Mouse (Mus musculus) layer of hippocampus, postnatal 14 days (tissue): ENCODE measurements around the gene B9d2. TPM values are rescaled to one million over a fixed set of nuclear protein-coding genes. Genes with fewer than 3 reads are reported as not detected.
A peak's percentile ranks its signal among the peaks of the same experiment; 100 is the strongest.

Experiments used
- DNase-seq, 2 experiments: peaks; one replicate each; pipeline ENCODE4 v3.0.0; 2021 to 2022; ENCODE audit warnings: low spot score in 2 of 2, mixed read lengths in 1 of 2
- long read RNA-seq, 2 experiments: library from polyadenylated mRNA; stranded (forward); transcript quantifications; one replicate each; pipeline ENCODE4 v2.0.0; 2021
- total RNA-seq, 2 experiments: library from RNA; stranded (reverse); gene quantifications; 2 replicates each; pipeline ENCODE4 v1.2.3; 2021

The B9d2 gene
- 10 to 100 TPM; 21.9 to 25.3 TPM for total RNA-seq
- long read RNA-seq, experiment 1, transcript B9d2-203 (4 exons, 995 nt): major isoform, 14 of 14 reads
- long read RNA-seq, experiment 1, partial matches to known transcripts: 0 of 14 reads
- long read RNA-seq, experiment 1, other reads (novel, unspliced or antisense): 0 of 14 reads
- long read RNA-seq, experiment 2, transcript B9d2-203 (4 exons, 995 nt): major isoform, 23 of 27 reads
- long read RNA-seq, experiment 2, partial matches to known transcripts: 2 of 27 reads
- long read RNA-seq, experiment 2, other reads (novel, unspliced or antisense): 2 of 27 reads

DNA sequence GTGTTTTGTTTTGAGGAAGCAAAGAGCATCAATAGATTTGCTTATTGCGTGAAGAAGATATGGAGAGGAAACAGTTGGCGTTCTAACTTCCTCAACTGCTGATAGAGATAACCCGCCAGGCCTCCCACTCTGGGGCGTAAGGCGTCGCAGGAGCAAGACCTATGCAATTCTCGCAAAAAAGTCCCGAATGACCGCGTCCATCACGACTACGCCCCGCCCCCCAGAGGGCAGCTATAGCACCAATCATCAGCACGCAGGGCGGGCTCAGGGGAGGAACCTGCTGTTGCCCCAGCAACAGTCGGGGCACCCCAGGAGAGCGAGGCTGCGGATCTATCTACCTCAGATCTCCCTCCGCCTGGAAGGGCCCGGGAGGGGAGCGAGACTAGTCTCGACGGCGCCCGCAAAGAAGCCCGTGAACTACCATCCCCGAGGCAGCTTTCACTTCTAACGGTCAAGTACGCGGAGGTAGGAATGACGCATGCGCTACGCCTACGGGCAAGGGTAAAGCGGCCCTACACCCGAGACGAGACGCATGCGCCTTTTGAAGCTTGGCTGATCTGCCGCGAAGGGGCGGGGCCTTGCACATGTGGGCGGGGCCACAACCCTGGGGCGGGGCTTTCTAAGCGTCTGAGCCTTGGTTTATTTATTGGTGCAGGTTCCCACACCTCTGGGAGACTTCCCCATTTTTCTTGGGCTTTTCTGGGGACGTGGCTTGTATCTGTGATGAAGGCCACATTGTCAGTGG lies at the start of gene B9d2:
Gene B9d2 (plus strand): TSS at position 267 of the 745 bp plus-strand sequence.
- peak; percentile 95 to 99 for DNase-seq

DNA sequence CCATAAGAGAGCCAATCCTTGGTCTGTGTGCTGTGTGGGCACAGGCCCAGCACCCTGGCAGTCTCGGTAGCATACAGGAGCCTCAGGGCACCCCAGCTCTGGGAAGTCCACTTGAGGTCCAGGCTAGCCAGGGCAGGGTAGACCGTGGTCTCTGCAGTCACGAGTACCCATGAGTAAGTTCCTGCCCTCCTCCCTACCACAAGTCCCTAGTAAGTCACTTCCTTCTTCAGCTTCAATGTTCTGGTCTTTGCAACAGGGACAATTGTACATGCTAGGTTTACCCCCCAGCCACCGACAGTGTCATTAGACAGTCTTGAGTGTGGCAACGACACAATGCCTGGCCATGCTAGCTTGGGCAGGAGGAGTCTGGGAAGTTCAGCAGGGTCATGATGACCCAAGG lies 47.9 kb upstream of the B9d2 start:
- no peak for DNase-seq

DNA sequence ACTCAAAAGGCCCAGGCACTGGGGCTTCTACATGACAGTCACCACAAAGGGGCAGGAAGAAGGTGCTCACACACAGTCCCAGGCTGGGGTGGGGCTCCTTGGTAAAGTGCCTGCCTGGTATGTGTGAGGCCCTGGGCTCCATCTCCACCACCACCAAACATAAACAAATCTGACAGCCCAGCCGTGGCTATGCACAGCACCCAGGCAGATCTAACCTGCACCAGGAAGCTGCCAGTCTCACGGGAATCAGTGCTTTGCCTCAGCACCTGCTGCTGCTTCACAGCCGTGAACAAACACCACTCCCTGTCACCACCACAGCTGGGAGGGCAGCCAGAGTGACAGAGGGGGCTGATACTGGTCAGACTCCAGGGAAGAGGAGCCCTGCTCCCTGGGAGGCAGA lies 44.2 kb upstream of the B9d2 start:
- no peak for DNase-seq

DNA sequence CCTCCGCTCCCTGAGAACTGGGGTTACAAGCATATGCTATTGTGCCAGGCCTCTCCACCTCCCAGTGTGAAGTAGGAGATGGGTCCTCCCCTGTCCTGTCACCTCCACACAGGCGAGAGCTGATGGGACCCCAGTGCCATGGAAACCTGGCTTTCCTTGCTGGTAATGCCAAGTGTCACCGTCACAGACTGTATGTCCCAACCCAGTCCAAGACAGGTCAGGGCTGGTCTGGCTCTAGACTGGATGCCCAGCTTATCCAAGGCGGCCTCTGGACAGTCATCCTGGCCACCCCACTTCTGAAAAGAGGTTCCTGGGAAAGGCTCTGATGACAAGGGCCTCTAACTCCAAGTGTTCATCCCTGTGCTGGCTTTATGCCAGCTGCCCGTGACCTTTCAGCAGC lies 43.5 kb upstream of the B9d2 start:
- DNase-seq: no peak

DNA sequence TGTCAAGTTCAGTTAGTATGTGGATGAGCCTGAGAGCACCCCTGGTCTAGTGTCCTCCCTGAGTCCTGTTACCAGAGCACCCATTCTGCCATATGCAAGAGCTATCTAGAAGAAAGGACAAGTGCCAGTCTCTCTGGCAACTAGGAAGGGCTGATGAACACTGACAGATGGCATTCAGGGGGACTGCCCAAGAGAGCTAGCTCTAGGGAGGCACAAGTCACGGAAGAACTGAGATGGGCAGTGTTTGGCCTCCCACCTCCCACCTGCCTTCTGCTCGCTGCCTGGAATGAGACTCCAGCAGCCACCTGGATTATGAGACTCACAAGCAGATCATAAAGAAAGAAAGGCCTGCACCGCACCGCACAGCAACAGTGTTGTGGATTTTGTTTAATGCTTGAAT lies 40.8 kb upstream of the B9d2 start:
- no peak for DNase-seq

DNA sequence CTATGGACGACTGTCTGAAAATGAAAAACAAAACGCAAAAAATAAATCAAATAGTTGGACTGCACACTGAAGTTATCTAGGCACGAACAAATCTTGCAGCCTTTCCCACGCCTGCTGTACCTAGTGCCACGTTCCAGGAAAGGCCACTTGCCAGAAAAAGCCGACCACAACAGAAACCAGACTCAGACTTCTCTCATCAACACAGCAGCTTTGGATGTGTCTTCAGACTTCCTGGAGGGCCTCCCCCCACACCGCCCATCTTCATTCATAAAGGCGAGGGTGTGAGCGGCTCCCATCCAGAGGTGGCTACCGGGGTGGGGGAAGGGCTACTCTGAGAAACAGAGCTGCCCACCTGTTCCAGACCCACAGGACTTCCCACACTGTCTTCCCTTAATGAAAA lies 36.4 kb upstream of the B9d2 start:
- no peak for DNase-seq

DNA sequence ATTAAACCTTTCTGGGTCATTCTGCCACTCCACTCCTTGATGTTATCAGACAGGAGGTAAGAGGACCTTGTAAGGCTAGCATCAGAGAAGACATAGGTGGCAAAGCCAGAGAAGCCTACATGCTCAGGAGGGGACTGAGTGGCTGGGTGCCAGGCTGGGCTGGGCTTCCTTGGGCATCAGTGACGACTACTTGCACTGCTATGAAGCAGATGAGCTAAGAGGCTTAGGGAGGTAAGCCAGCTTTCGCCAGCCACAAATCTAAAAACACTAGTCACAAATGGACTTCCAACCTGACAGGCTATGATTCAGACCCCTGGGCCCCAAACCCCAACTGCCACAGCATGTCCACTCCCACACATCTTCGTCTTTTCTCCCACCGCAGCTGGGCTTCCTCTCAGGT lies 35.9 kb upstream of the B9d2 start:
- DNase-seq: no peak

DNA sequence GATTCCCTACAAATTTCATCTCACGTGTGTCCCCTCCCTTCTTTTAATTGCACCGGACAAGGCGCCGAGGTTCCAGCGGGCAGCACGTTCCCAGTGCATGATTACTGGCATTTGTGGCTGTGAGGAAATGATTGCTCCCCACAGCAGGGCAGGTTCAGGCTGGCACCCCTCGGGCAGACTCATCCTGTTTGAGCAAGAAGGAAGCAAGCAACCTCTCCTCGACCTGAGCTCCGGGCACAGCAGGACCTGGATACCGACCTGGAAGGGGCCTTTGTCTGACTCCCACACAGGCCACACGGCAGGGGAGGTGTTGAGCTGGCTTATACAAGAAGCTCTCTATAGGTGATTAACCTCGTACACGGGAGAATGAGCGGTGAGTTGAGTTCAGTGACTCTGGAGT lies 35.5 kb upstream of the B9d2 start:
- DNase-seq: no peak

DNA sequence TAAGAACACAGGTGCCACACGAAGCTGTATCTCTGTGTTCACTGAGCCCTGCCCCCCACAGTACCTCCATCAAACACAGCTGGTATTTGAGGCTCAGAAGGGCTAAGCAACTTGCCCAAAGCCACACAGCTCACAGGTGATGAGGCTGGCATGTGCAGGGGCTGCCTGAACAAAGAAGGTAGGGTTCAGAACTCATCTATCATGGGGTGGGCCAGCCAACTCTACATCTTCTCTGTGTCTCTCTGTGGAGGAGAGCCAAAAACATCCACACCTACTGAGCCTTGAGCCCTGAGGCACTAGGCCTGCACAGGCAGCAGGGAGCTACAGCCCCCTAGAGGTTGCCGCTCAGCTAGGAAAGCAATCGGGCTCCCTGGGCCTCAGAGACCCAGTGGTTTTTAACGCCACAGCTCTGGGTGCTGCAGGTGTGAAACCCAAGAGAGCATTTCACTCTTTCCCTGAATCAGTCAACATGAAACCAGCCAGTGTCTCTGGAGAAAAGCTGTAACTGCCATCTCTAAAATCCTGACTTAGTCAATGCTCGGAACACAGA lies 32.9 kb upstream of the B9d2 start:
- DNase-seq: no peak

DNA sequence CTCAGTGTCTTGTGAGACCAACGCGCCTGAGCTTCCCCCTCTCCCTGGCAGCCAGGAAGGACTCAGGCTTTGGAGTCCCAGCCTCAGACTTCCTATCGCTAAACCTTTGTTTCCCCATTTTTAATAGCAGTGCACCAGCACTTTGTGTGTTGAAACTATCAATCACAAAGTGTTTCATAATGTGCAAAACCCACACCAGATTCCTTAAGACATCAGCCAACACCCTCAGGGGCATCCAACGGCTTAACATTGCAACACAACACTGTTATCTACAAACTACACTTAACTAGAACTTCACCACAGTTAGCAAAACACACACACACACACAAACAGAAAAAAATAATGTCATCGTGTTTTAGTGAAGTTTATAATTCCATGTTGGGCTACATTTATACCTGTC lies 30.7 kb upstream of the B9d2 start:
- no peak for DNase-seq

DNA sequence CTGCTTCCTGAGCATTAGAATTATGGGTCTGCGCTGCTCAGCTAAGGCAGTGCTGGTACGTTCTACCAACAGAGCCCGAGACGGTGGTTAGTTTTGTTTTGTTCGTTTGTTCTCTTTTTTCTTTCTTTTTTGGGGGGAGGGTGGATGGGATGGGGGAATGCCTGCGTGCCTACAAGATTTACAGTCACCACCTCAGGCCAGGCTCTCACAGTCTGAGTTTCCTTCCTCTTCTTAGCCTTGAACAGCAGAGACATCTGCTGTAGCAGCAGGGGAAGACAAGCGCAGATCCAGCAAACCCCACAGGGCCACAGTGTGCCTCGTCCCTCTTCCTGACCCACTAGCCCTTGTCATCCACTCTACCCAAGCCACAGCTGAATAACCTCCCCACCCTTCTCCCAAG lies 29.3 kb upstream of the B9d2 start:
- DNase-seq: no peak

DNA sequence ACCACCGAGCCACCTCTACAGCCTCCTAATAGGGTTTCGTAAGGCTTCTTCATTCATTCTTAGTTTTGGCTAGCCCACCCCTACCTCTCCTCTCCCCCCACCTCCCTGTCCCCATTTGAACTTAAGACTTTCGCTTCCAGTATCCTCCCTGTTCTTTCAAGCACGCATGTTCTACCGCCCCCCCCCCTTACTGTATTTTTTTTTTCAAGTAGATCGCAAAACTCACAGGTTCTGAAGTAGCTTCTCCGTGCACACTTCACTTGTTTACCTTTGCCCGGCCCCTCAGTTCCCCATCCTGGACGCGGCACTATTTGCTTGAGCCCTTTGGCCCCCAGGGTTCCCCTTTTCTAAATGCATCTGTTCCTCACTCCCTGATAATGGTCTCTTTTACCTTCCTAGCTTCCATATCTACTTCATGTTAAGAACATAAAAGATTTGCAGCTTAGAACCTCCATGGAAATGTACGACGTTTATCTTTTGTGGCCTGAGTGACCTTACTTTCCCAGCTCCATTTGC lies 28.3 kb upstream of the B9d2 start:
- no peak for DNase-seq

DNA sequence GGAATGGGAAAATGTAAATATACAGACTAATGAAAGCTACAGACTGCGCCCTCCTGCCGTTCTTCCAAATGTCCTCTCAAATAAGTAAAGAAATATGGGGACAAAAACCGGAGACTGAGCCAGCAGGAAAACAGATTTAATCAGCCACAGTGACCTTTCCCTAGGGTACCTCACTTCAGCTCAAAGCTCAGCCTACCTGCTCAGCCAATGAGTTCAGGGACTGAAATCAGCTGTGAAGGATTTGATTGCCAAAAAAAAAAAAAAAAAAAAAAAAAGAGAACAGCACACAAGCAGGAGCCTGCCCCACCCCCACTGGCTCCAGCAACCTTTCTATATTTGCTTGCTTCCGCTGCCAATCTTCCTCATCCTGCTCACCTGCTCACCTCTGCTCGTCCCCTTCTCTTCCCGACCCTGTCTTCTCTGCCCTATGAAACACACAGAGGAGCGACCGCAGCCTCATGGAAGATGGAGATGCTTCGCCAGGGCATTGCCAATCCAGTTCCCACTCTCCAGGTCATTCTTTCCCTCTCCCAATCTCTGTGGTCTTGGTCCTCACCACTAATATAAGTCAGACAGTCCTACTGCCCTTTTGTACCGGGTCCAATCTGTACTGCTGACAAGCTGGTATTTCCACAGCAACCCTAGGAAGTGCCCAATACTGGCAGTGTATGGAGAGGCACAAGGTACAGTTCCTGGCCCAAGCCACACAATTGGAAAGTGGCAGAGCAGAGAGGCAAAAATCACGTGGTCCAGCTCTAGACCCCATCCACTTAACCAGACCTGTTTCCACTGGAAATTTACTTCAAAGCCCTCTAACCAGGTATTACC lies 24.8 kb upstream of the B9d2 start:
- no peak for DNase-seq

DNA sequence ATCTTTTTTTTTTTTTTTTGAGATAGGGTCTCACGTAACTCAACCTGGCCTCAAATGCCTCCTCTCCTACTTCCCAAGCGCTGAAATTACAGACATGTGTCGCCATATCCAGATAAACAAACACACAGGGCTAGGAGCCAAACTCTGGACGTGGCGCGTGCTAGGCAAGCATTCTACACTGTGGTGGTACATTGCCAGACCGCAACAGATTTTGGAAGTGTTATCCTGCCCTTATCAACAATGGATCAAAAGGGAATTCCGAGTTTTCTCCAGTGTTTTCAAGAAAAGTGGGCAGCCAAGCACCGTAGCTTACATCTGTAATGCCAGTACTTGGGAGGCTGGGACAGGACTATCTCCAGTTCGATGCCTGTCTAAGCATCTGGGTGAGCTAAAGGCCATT lies 22.8 kb upstream of the B9d2 start:
- DNase-seq: no peak

DNA sequence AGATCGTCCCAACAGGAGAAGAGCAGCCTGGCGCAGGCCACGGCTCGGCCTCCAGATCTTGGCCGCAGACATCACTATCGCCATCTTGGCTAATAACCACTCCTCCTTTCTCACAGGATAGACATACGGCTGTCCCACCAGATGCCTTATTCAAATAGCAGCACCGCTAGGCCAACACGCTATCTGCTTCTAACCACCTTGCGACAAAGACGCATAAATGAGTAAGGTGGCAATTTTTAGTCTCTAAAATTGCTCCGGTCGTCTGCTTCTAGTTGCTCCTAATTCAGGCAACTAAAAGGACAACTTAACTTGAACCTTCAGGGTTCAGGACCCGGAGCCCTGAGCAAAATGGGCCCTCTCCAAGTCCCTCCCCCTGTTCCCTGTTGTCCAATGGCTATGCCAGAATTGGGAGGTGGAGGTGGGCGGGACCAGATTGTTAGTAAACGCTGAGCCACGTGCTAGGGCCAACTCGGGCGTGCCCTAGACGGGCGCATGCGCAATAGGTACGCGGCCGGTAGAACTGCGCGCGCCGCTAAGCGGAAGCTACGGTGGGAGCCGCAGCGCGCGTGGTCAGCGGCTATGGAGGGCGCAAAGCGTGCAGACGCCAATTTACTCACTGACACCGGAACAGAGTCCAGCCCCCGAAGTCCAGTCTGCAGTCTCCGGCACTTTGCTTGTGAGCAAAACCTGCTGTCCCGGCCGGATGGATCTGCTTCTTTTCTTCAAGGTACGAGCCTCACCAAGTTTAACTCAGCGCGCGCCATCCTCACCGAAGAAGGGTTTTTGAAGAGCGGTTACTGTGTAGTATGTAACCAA lies 21.7 kb upstream of the B9d2 start, which contains the start of the genes Bckdha and Exosc5:
Gene Bckdha (minus strand): TSS at position 325 of the 816 bp plus-strand sequence.
Gene Exosc5 (plus strand): TSS at position 508 of the 816 bp plus-strand sequence.
- peak; percentile 99 to 100 for DNase-seq

DNA sequence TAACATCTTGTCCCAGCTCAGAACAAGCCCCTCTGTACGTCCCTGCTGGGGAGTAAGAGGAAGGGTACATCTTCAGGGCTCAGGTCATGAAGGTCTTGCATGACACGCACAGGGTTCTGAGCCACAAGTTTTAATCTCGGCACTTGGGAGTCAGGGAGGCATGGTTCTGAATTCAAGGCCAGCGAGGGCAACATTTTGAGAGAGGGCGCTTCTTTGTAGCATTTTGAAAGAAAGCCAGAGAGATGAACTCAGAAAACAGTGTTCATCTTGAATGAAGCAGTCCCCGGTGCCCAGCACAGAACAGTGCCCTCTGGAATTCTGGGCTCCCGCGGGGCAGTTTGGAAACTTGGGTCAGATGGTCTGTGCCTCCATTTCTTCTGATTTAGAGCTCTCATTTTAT lies 14.2 kb upstream of the B9d2 start:
- no peak for DNase-seq

DNA sequence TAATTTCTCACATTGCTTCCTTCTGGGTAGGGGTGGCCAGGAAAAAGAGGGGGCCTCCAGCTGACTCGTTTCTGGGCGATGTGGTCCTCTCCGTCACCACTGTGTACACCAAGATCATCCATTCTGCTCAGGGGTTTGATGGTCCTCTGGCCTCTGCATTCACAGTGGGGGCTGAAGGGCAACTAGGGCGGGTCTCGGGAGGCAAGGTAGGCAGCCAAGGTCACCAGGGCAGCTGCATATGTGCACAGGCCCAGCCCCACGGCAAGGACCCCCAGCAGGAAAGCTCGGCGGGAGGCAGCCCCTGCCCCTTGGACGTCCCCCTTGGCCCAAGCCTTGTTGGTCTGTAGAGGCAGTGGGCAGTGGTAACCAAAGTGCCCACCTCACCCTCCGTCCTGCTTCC lies 11.4 kb upstream of the B9d2 start:
- DNase-seq: no peak

DNA sequence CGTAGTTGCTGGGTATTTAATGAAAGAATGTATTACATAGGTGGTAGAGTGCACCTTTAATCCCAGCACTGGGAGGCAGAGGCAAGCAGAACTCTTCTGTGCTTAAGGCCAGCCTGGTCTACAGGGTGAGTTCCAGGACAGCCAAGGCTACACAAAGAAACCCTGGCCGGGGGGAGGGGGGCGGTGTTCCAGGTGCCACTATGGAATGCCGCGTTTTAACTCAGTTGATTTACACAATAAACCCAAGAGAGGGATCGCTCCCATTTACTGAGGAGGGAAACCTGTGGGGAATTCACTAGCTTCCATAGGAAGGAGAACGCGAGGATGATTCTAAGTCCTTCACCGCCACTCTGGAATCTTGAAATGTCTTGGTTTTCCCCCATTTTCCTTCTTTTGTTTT lies 10.9 kb upstream of the B9d2 start:
- DNase-seq: no peak

DNA sequence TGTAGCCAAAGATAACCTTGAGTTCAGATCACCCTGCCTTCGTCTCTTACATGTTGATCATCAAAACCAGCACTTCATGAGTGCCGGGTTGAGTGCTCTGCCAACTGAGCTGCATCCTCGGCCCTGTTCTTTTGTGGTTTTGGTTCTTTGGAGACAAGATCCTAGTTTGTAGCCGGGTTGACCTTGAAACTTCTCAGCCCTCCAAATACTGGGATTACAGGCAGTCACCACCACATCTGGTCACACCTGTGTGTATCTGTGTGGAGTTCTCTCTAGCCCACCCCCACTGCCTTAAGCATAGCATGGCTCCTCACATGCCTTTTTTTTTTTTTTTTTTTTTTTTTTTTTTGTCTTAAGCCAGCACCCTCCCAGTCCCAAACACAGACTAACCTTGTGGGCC lies 10.5 kb upstream of the B9d2 start:
- DNase-seq: no peak

DNA sequence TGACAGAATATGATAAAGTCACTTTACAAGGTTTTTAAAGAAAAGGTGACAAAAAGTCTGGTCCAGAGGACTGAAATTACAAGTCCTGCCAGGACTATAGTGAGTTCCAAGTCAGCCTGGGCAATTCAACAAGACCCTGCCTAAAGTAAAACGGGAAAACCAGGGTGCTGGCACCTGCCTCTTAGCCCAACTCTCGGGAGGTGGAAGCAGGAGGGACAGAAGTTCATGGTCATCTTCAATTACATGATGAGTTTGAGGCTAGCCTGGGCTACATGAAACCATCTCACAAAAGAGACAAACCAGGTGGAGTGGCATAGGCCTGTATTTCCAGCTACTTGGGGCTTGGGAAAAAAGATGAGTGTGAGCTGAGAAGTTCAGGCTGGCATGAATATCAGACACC lies 8.9 kb upstream of the B9d2 start:
- no peak for DNase-seq

DNA sequence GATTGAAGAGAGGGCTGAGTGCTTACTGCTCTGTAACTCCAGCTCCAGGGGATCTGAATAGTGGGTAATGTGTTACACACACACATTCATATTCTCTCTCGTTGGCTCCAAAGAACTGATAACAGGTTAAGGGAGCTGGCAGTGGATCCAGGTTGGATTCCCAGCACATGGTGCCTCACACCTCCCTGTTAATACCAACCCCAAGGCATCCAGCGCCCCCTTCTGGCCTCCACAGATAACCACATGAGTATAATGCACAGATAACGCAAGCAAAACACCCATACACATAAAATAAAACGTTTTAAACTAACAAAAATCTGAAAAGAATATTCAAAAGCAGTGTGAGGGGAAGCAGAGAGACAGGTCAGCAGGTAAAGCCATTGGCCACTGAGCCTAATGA lies 8.1 kb upstream of the B9d2 start:
- no peak for DNase-seq
